Mouse (Mus musculus): ENCODE data around the gene Mob3c.

DNA sequence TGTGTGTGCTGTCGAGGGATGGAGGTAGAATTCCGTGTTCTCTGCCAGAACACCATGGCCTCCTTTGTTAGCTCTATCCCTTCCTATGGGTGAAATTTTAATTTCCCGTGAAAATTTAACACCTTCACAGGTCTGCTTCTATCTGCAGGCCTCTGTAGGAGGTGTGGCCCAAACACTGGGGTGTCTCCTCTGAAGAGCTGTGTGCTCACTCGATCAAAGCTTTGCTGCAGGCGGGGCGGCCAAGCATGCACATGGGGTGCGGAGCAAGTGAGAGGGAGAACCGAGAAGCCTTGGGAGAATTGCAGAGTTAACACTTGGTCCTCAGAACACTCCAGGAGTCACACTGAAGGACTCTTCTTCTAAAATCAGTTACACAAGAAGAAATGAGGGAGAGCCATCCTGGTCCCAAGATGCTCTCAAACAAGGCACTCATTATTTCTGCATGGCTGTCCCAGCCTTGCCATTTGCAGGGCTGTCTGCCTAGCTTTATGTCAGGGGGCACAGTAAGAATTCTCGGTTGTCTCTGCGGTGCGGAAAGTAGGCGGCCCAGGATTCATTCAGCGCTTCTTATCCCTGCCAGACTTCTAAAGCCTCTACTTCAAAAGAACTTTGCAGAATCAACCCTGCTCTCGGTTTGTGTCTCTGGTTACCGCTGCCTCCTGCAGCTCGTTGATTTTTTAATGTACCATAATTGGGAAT, 41.8 kb downstream of the Mob3c start:
- TF ChIP-seq CTCF (conservative IDR thresholded peaks at IDR 0.05; ENCODE audit: insufficient read depth, insufficient read length, low read depth, low read length): no peak
- no peak for TF ChIP-seq POLR2A (IDR thresholded peaks at IDR 0.05; ENCODE audit: low read depth, low read length)
